Mouse (Mus musculus) cerebellum, postnatal 25 days (tissue): Measurements from ENCODE around the gene Ly6g6d.

ENCODE experiments used
- DNase-seq, 2 experiments: peaks; one replicate each; pipeline ENCODE4 v3.0.0; 2021; ENCODE audit warnings: mixed read lengths in 2 of 2

The Ly6g6d gene

DNA sequence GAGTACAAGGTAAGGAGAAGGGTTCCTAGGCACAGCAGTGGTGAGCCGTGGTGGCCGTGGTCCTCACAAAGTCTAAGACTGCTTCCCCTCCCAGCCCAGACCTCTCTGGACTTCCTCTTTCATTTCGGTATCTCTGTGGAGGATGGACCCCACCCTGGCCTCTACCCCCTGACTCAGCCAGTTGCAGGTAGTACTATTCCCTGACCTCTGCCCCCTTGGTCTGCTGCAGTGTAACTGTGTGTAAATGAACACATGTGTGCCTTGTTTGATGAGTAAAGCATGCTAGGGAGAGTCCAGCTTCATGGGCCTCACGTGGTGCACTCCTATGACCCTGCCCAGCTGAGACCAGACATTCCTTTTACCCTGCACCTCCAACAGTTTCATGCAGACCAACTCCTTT, 54.1 kb downstream of the Ly6g6d start:
- peak in 1 of 2 experiments; percentile 2 for DNase-seq

DNA sequence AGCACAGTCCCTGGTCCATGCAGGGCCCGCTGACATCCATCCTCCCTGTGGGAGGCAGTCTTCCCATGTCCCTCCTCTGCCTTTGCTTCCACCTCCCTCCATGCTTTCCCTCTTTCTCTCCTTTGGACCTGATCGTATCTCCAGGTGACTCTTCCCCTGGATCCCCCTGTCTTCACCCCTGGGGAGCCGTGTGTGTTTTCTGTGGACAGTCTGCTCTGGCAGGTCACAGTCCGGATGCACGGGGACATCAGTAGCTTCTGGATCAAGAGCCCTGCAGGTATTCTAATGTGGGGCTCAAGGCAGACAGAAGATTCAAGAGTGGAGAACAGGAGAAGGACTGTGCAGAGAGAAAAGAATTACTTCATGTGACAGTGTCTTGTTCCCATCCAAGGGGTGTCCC, 54.6 kb downstream of the Ly6g6d start:
- DNase-seq = peak in 1 of 2 experiments; percentile 5

DNA sequence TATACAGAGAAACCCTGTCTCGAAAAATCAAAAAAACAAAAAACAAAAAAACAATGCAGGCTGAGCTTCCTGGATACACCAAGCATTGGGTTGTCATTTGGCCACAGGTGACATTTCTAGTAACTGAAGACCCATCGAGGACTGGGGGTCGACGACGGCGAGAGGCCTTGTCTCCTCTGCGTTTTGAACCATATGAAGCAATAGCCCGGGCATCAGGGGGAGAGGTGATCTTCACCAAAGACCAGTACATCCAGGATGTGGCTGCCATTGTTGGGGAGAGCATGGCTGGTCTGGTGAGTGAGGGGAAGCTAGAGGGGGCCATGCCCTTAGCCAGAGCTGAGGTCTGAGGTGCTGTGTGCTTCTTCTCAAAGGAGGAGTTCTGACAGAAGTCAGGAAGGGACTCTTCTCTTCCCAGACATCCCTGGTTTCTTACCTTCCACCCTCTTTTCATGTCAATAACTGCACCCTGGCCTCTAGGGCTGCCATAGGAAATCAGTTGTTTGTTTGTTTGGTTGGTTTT, 55.3 kb downstream of the Ly6g6d start:
- DNase-seq = peak in 1 of 2 experiments; percentile 8

DNA sequence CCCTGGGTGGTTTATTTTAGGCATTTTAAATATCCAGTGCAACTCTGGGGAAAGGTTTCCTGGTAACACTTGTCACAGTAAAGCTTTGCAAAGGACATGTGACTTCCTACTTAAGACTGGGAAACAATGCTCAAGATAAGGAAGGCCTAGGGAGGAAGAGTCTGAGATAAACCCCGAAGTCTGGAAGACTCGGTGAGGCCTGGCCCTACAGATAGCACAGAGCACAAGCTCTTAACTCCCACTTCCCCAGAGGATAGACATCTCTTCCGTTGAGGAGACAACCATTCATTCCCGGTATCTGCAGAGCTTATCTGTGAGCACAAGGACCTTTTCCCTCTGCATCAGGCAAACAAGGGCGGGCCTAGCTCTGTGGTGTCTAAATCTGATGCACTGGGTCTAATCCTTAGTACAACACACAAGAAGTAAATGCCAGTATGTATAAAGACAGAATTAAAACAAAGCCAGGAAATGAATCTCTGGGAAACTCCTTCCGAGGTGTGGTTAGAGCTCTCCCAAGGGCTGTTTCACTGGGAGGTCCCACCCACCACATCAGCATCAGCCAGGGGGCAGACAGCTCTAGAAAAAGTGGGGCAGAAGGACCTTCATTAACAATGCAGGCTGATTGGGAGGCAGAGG, 55.9 kb downstream of the Ly6g6d start:
- peak in 1 of 2 experiments; percentile 6 for DNase-seq
